Mouse (Mus musculus): Measurements from ENCODE around the gene Tbx3. TPM values are rescaled to one million over a fixed set of nuclear protein-coding genes. Genes with fewer than 3 reads are reported as not detected.

Tbx3 gene
- total RNA-seq, 2 experiments from 2014 or later, result 2.1 to 3.1 TPM

DNA sequence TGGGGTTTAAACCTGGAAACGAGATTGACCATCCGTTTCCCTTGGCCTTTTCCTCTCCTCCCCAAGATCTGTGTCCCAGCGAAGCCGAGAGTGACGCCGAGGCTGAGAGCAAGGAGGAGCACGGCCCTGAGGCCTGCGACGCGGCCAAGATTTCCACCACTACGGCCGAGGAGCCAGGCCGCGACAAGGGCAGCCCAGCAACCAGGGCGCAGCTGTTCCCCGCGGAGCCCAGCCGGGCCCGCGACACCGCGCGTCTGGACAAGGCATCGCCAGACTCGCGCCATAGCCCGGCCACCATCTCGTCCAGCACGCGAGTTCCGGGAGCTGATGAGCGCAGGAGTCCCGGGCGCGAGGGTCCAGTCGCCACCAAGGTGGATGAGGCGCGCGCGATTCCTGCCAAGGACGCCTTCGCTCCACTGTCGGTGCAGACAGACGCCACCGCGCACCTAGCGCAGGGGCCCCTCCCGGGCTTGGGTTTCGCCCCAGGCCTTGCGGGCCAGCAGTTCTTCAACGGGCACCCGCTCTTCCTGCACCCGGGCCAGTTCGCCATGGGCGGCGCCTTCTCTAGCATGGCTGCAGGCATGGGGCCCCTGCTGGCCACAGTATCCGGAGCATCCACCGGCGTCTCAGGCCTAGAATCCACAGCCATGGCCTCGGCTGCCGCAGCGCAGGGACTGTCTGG is 10.0 kb downstream of the Tbx3 start:
- no peak for DNase-seq

DNA sequence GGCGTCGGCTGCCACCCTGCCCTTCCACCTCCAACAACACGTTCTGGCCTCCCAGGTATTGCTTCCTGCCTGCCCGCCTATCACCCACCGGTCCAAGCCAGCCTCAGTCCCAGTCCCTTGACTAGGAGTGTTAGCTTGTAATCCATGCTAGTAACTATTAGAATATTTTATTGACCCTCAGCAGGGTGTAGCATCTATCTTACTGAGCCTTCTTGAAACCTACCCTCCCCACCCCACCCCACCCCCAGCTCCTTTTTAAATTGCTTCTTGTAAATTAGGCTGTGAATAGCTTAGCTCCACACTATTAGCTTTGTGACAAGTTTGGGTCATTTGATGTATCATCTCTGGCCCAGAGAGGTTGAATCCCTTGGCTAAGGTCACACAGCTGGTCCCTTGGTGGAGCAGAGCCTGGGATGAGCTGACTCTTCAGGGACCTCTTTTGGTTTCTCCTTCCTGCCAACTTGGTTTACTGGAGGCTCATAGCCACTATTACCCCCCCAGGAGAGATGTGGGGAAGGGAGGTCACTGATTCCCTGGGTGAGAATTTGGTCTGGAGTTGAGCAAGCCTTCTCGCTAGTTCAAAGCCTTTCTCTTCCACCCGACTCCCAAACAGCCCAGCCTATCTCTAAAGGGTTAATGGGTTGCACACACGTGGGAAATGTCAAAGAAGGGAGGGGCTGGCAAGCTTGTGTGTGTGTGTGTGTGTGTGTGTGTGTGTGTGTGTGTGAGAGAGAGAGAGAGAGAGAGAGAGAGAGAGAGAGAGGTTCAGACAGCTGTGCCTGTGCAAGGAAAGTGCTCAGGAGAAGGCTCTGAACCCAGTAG is 10.8 kb downstream of the Tbx3 start:
- no peak for DNase-seq

DNA sequence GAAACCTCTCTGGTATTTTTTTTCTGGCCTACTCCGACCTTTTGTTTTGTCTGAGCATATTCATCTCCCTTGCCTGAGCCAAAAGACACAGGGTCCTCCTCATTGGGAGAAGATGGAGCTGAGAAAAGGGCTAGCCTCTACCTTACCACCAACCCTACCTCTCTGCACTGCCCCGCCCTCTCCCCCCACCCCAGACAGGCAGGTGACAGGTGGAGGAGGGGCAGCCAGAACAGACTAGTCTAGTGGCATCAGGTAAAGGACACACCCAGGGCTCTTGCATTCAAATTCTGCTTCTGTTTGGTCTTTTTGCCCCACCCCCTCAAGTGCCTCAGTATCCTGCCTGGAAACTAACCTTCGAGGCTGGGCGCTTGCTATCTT is 11.4 kb downstream of the Tbx3 start:
- no peak for DNase-seq

DNA sequence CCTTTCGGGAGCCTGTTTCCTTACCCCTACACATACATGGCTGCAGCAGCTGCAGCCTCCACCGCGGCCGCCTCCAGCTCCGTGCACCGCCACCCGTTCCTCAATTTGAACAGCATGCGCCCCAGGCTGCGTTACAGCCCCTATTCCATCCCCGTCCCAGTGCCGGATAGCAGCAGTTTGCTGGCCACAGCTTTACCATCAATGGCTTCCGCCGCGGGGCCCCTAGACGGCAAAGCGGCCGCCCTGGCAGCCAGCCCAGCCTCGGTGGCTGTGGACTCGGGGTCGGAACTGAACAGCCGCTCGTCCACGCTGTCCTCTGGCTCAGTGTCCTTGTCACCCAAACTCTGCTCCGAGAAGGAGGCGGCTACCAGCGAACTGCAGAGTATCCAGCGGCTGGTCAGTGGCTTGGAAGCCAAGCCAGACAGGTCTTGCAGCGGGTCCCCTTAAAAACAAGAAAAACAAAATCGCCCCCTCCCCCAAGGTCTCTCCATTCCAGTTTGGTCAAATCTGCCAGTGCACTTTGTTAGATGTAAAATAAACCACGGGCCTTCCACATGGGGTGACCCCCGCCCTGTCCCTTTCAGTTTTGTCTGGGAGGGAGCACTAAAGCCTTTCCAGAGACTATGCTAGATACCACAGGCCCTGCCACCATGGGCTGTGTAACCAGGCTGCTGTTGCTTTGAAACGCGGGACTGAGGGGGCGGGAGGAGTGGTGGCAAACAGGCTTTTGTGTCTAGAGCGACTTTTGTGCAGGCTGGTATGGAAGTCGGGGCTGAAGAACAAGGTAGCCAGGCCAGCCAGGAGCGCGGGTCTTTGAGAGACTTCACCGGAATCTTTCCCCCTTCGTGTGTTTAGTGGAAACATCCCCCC is 12.4 kb downstream of the Tbx3 start:
- DNase-seq, result no peak

DNA sequence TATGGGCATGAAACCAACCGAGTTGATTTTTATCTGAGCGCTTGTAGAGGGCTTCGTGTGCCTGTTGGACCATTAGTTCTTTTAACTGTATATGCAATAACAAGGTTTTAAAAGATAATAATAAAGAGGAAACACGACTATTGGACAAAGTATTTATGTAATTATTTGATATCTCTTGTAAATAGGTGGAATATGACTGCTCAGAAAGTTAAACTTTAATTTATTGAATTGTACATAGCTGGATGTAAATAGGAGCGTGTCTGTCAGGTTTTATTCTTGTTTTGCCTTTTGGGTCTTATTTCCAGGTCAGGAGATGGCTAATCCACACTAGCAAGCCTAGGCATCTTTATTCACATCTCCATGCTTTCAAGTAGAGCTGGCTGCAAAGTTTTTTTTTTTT is 13.4 kb downstream of the Tbx3 start:
- no peak for DNase-seq

DNA sequence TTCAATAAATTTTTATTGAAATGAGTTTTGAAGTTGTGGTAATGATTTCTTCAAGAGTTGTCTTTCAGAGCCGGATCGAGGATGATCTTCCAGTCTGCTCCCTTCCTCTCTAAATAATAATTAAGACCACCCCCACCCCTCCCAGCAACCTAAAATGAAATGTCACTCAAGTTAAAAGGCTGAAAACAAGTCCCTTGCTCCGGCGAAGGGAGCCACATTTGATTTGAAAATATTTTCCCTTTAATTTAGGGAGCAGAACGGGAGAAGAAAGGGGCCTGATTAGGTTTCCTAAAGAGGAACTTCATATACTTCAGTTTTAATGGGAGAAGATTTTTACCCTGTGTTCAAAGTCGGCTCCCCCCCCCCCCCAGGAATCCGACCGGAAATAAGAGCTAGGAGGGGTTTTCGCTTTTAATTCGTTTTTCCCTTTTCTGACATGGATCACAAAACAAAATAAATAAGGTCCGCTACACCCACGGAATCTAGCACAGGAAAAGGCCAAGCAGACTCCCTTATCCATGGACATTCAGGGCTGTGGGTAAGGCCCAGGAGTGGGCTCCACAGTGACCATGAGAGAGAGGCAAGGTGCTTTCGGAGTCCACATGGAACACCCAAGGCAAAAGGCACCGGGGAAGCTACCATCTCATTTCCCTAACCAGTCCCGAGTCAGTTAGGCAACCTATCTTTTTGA is 14.4 kb downstream of the Tbx3 start:
- DNase-seq, result no peak

DNA sequence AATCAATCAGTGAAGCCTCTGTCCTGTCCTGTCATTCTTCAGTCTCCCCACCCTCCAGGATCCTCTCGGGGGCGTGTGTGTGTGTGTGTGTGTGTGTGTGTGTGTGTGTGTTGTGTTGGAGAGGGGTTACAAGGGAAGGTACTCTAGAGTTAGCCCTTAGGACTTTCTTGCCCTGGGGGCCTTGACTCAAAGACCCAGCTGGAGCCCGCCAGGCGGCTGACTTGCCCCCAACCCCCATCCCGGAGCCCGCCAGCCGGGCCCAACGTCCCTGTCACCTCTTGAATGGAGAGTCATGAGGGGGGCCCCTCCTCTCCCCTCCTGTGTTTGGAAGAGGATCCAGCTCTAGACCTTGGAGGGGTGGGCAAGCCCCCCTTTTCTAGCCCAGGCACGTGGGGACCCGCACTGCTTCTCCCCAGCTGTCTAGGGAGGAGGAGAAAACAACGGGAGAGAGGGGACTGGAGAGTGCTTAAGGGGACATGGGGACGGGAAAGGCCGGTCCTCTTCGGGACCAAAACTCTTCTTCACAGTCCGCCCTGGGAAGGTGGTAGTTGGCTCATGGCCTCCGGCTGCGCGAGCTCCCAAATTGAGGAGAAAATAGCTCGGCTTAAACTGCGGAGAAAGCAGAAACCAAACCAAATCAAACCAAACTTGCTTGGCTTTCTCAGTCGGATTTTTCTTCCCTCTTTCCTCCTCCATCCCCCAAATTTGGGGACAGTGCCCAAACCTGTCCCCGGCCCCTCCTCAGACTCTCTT is 15.2 kb downstream of the Tbx3 start:
- DNase-seq, result no peak

DNA sequence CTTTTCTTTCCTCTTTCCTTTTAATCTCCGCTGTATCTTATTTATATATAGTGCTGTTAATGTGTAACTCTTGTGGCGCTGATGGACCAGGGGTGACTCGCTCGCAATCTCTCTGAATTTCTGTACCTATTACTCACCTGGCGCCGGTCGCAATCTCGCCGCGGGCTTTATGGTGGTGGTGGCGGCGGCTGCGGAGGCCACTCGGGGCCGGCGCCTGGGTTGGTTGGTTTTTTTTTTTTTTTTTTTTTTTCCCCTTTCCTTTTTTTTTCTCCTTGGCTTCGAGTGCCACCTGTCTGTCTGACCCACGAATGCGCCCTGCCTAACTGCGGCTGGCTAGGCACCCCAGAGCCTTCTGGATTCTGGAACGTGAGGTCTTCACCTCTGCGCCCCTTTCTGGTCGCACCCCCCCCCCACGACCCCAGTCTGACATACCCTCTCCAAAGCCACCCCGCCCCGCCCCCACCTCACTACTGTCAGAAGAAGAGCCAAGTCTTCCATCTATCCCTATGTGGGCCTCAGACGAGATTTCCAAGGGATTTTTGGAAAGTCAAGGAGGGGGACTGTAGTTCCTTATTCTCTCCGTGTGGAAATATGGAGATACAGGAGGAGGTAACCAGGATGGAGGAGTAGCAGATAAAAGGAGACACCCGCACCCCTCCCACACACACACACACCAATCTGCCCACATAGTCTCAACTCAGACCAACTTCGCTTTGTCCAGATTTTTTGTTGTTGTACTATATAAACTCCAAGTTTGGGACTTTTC is 15.9 kb downstream of the Tbx3 start:
- no peak for DNase-seq

DNA sequence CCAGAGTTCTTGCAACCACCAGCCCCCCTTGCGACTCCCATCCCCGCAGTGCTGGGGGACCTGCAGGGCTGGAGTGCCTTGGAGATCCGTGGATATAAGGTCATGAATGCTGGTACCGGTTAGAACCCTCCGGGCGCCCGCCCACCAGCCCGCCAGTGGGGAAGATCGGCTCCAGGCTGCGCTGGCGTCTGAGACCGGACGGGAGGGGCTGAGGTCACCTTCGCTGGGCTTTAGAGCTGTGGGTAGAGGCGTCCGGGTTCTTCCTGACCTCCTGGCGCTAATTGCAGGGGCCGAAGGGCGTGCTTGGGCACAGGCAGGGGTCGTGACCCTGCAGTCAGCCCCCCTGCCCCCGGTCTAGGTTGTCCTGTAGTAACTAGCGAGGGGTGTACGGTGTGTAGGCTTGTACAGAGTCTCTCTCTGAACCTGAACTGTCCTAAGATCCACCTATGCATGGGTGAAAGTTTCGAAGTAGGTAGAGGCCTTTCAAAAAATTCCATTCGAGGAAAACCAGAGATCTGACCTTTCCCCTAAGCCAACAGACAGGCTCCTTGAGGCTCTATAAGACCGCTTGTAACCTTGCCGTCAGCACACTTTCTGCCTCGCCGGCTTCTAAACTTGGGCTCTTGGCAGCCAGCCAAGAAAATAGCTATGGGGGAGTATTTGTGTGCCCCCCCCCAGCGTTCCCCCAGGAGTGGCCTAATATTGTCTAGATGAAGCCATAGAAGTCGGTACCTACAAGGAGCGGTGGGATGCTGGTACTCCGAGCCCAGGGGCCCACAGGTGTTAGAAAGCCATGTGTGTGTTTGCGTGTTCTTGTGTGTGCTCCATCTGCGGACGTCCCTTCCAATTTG is 16.8 kb downstream of the Tbx3 start:
- no peak for DNase-seq

DNA sequence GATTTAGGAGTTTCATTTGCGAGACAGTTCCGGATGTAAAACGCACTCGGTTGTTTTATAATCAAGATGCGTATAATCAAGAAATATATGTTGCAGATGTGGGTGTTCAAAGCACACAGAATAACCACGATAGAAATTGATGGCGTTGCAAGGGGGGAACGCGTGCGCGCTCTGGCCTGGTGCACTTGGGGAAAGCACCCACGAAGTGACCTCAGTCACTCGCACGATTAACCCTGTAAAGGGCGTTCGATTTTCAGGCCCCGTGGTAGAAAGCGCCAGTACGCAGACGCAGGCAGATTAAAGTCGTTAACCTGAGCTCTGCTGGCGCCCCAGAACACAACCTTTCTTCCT is 17.4 kb downstream of the Tbx3 start:
- DNase-seq, result no peak

DNA sequence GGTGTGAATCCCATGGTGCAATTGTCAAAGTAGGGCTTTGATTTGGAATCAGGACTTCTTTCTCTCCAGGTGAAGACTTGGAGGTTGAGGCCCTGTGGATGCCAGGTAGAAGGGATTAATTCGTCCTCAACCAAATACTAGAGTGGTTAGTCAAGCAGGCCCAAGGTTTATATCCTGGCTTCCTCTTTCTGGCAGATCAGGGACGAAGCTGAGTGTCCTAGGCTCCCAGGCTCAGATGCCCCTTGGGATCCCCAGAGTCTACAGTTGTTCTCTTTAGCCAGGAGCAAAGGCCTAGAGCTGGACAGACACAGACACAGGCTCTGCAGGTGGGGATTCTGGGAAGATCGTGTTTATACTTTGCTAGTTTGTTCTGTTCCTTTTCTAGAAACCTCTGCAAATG is 17.8 kb downstream of the Tbx3 start:
- no peak for DNase-seq

DNA sequence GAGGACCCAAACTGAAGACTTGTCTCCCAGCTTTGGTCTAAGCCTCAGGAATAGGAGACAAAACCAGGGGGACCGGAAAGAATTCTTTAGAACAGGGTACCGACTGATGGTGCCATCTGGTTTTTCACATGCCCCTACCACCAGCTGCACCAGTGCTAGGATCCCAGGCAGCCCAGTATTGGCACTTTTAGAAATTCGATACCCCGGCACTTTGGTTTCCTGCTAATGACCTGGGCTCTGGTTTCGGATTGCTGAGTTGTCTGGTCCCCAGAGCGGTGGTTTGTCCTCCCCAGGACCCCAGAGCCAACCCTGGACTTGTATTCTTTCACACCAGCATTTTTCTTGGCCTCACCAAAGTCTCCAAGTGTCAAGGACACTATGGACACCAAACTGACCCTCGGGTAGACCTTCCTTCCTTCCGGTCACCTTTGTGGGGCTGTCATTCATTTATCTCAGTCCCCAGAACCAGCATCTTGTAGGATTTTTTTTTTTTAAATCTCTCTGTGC is 18.5 kb downstream of the Tbx3 start:
- DNase-seq, result no peak

DNA sequence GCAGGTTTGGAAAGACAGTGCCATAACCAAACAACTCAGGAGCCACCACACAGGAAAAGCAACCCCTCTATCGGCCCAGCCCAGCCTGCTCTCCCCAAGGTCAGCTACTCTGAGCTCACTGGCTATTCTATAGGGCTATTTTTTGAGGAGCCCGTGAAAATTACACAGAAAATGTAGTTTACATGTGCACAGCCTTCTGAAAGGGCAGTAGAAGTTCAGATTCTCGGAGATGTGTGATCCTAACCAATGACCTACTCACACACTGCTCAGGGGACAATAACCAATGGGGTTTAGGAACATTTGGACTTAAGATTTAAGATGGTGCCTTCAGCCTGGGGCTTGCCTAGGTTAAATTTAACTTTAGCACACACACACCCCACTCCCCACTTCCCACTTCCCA is 19.0 kb downstream of the Tbx3 start:
- no peak for DNase-seq

DNA sequence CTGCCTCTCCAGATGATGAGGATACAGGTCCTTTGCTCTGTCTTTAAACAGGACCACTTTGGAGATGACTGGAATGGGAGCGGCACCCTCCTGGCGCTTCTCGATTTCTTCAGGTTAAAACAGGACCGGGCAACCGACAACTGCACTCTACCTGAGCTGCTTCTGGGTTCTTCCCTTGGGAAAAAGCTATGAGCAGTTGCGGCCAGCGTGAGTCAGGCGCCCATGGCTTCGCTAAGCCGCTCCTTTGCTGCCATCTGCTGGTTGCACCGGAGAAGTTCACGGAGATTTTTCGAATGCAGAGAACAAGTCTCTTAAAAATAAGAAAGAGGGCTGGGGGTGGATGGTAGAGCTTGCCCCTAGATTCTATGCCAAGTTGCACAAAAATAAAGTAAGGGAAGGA is 20.6 kb downstream of the Tbx3 start:
- peak; percentile 68 to 71 for DNase-seq

DNA sequence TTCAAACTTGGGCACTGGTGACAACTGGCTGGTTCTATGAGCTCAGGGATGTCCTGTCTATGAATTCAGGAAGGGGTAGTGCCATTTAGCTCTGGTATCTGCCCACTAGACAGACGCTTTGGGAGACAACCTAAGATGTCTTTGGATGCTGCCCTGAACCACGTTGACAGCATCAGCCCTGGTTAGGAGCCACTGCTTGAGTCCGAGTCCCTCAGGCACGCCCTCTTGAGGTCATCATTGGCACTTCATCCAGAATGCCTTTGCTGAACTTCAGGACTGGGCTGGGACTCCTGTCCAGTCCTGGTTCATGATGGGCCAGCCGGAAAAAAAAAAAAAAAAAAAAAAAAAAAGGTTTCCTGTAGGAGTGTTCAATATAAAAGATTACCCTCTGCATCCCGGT is 22.0 kb downstream of the Tbx3 start:
- no peak for DNase-seq

DNA sequence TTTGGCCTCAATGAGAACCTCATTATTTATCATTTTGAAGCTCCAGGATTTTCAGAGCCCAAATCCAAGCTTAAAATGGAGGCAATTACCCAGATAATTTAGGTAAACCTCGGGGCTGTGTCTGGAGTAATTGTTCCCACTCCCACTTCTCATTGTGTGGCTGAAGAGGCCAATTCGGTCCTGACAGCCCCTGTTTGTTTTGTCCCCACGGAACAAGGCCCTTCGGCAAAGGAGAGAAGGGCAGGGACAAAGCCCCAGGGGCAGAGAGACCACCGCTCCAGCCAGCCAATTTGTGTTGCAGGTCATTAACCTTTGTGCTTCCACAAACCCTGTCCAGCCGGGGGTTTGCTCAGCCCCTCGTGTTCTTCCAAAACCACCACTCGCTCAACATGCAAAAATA is 24.4 kb downstream of the Tbx3 start:
- DNase-seq, result no peak

DNA sequence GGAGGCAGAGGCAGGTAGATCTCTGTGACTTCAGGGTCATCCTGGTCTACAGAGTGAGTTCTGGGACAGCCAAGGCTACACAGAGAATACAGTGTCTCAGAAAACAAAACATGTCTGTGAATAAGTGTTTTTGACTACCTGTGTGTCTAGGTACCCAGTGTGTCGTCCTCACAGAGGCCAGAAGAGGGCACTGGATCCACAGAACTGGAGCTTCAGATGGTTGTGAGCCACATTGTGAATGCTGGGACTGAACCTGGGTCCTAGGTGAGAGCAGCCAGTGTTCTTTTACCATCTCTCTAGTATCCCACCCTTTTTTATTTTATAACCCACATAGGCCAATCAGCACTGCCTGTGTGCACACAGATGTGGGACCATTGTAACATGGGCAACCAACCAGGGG is 32.6 kb downstream of the Tbx3 start:
- DNase-seq, result no peak

DNA sequence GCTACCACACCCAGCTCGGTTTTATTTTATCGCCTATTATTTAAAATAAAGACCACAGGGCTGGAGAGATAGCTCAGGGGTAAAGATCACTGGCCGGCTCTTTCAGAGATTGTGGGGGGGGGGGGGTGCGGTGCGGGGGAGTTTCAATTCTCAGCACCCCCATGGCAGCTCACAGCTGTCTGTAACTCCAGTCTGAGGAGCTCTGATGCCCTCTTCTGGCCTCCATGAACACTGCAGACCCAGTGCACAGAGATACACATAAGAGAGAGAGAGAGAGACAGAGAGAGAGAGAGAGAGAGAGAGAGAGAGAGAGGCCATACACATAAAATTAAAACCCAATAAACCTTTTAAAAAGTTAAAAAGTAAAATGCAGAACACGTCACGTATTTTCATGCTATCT is 34.4 kb downstream of the Tbx3 start:
- DNase-seq, result no peak

DNA sequence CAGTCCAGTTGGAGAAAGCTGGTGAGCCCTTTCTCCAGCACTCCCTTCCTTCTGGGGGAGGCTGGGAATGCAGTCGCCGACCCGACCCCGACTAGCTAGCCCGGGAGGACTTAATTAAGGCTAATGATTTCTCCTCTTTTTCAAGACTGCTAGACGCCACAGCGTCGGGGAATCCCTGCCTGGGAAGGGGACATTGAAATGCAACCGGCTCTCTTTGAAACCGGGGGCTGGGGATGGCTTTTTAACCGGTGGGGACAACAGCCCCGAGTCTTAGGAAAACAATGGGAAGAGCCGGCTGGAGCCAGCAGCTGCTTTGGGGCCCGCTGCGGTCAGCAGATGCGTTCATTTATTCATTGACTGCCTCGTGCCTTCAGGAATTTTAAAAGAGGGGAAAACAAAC is 36.0 kb downstream of the Tbx3 start:
- DNase-seq, result no peak

All from layer of hippocampus, postnatal 36 days (tissue).